Mouse (Mus musculus) heart, embryonic 11.5 days (tissue): ENCODE results near the gene Tepp. TPM values are rescaled to one million over a fixed set of nuclear protein-coding genes. Genes with fewer than 3 reads are reported as not detected.

Source experiments
- ATAC-seq: fragments of 200-750 bp; cut with Nextera tagmentation; replicated peaks from 2 replicates; pipeline ENCODE4 v1.8.0; 2017; ENCODE audit warnings: moderate library complexity; ENCODE audit not compliant: insufficient number of reproducible peaks, low FRiP score, low TSS enrichment
- H3K27ac ChIP-seq: fragments of 300-500 bp; sonication (generic); 2 replicates; pipeline ENCODE4 v1.5.1; 2014; ENCODE audit warnings: mild to moderate bottlenecking, low read depth, low read length
- H3K27me3 ChIP-seq: fragments of 300-500 bp; sonication (generic); 2 replicates; pipeline ENCODE4 v1.6.1; 2014; ENCODE audit warnings: mild to moderate bottlenecking, low read length, mixed read lengths; ENCODE audit not compliant: control insufficient read depth, insufficient read depth
- H3K36me3 ChIP-seq: fragments of 300-500 bp; sonication (generic); 2 replicates; pipeline ENCODE4 v1.6.1; 2014; ENCODE audit warnings: mild to moderate bottlenecking, low read length, moderate library complexity, mixed read lengths; ENCODE audit not compliant: control insufficient read depth, insufficient read depth
- H3K4me1 ChIP-seq: fragments of 300-500 bp; sonication (generic); 2 replicates; pipeline ENCODE4 v1.6.1; 2014; ENCODE audit warnings: low read length; ENCODE audit not compliant: control insufficient read depth, insufficient read depth
- H3K4me2 ChIP-seq: fragments of 300-500 bp; sonication (generic); 2 replicates; pipeline ENCODE4 v1.6.1; 2014; ENCODE audit warnings: mild to moderate bottlenecking, moderate library complexity
- H3K4me3 ChIP-seq: fragments of 300-500 bp; sonication (generic); 2 replicates; pipeline ENCODE4 v1.5.1; 2014; ENCODE audit warnings: low read depth, low read length
- H3K9ac ChIP-seq: fragments of 300-500 bp; sonication (generic); 2 replicates; pipeline ENCODE4 v1.6.1; 2014; ENCODE audit warnings: mild to moderate bottlenecking, low read depth, low read length, moderate library complexity
- H3K9me3 ChIP-seq: fragments of 300-500 bp; sonication (generic); replicated peaks from 2 replicates; pipeline ENCODE4 v1.6.1; 2016; ENCODE audit warnings: low read length; ENCODE audit not compliant: control insufficient read depth
- WGBS: fragments of 180-500 bp; shearing (Covaris S2); extraction: QIAGEN DNeasy Blood & Tissue Kit; methylation state at CpG from one replicate; pipeline ENCODE4 v1.1.7; 2014; ENCODE audit not compliant: insufficient replicate concordance; 5-methylcytosine and 5-hydroxymethylcytosine counted together
- polyA plus RNA-seq: library from polyadenylated mRNA; unstranded; fragments of >200 nt; fragmentation: Nextera tagmentation; extraction: Ambion mirVana; gene quantifications from 2 replicates; pipeline ENCODE4 v1.2.1, GENCODE M21; 2014

Gene Tepp
- polyA plus RNA-seq, 1 experiment from 2014 or later: not detected

GRCm38 (mm10) chr8:95362272-95362671 is 51.9 kb downstream of the Tepp start:
- H3K36me3 ChIP-seq: 0 out of 2 replicates have a peak, but pooled peaks cover 2% of the 10 kb centered on the region
- no peak overlapping the region for H3K9ac ChIP-seq
- 63% methylated on average over 6 of the region's 6 CpGs for WGBS
- no peak overlapping the region for H3K4me3 ChIP-seq
- peaks cover 75% of the 10 kb centered on the region for H3K4me1 ChIP-seq
- no peak for ATAC-seq
- H3K4me2 ChIP-seq: no peak overlapping the region
- peak overlapping the region; percentile 95; the same call in 1 of the 2 replicates for H3K27ac ChIP-seq
- no peaks in the 10 kb centered on the region for H3K9me3 ChIP-seq
- no peaks in the 10 kb centered on the region for H3K27me3 ChIP-seq

GRCm38 (mm10) chr8:95363849-95364248 is 53.5 kb downstream of the Tepp start:
- ATAC-seq: no peak
- Histone ChIP-seq H3K9ac (no peak overlapping the region), H3K4me1 (peaks cover 61% of the 10 kb centered on the region), H3K4me2 (no peak overlapping the region), H3K9me3 (no peaks in the 10 kb centered on the region), H3K4me3 (no peak overlapping the region), H3K27me3 (no peaks in the 10 kb centered on the region), H3K27ac (no peak overlapping the region), H3K36me3 (peaks cover 11% of the 10 kb centered on the region)
- WGBS: 90% methylated on average over 2 of the region's 2 CpGs

GRCm38 (mm10) chr8:95369581-95370326 is 59.4 kb downstream of the Tepp start:
- peak overlapping the region; percentile 39 for H3K4me2 ChIP-seq
- H3K4me1 ChIP-seq: peaks cover 38% of the 10 kb centered on the region
- no peaks in the 10 kb centered on the region for H3K9me3 ChIP-seq
- H3K9ac ChIP-seq: peak overlapping the region; percentile 52; the same call in 1 of the 2 replicates
- peaks cover 47% of the 10 kb centered on the region for H3K36me3 ChIP-seq
- H3K4me3 ChIP-seq: no peak overlapping the region
- no peaks in the 10 kb centered on the region for H3K27me3 ChIP-seq
- WGBS: 45% methylated on average over 20 of the region's 20 CpGs
- ATAC-seq: 0 out of 2 replicates have a peak, but pooled peaks have one; percentile 8
- no peak overlapping the region for H3K27ac ChIP-seq

- Histone ChIP-seq H3K27me3 (no peaks in the 10 kb centered on the region), H3K27ac (no peak overlapping the region; the same call in 1 of the 2 replicates), H3K9ac (0 out of 2 replicates have a peak overlapping the region, but pooled peaks have one; percentile 28), H3K4me1 (peaks cover 43% of the 10 kb centered on the region), H3K36me3 (peaks cover 39% of the 10 kb centered on the region), H3K4me3 (no peak overlapping the region), H3K4me2 (no peak overlapping the region), H3K9me3 (no peaks in the 10 kb centered on the region)
- no peak for ATAC-seq
- 63% methylated on average over 12 of the region's 12 CpGs for WGBS
Observed at GRCm38 (mm10) chr8:95373389-95374002, 63.1 kb downstream of the Tepp start.

GRCm38 (mm10) chr8:95374429-95374828 is 64.1 kb downstream of the Tepp start:
- no peaks in the 10 kb centered on the region for H3K27me3 ChIP-seq
- H3K9ac ChIP-seq: no peak overlapping the region
- no peak overlapping the region for H3K4me3 ChIP-seq
- no peak for ATAC-seq
- H3K27ac ChIP-seq: no peak overlapping the region
- no peaks in the 10 kb centered on the region for H3K9me3 ChIP-seq
- no peak overlapping the region for H3K4me2 ChIP-seq
- H3K4me1 ChIP-seq: peaks cover 38% of the 10 kb centered on the region
- 68% methylated on average over 3 of the region's 3 CpGs for WGBS
- H3K36me3 ChIP-seq: peaks cover 30% of the 10 kb centered on the region

- H3K27me3 ChIP-seq: no peaks in the 10 kb centered on the region
- H3K4me3 ChIP-seq: no peak overlapping the region
- H3K9me3 ChIP-seq: no peaks in the 10 kb centered on the region
- H3K4me2 ChIP-seq: no peak overlapping the region
- H3K9ac ChIP-seq: no peak overlapping the region
- peaks cover 21% of the 10 kb centered on the region for H3K36me3 ChIP-seq
- no peak for ATAC-seq
- peaks cover 36% of the 10 kb centered on the region for H3K4me1 ChIP-seq
- no peak overlapping the region for H3K27ac ChIP-seq
- 77% methylated on average over 7 of the region's 7 CpGs for WGBS
Observed at GRCm38 (mm10) chr8:95375374-95375930, 65.1 kb downstream of the Tepp start.

Other genes starting within 250 kb of the Tepp start
- gene Katnb1, start 229.4 kb upstream of the Tepp start, polyA plus RNA-seq: 18.3 and 18.6 TPM in 2 replicates
- gene Kifc3, start 107.8 kb upstream of the Tepp start, polyA plus RNA-seq: 5.7 and 10.0 TPM in 2 replicates
- 0.82 TPM in 1 of 2 replicates, not detected in the other for gene Cngb1, start 4.0 kb upstream of the Tepp start, polyA plus RNA-seq
- gene Zfp319, start 21.4 kb downstream of the Tepp start, polyA plus RNA-seq: 4.4 and 5.9 TPM in 2 replicates
- gene Usb1, start 21.7 kb downstream of the Tepp start, polyA plus RNA-seq: 26.3 and 27.2 TPM in 2 replicates
- 38.1 and 43.1 TPM in 2 replicates for gene Mmp15, start 41.7 kb downstream of the Tepp start, polyA plus RNA-seq
- gene Cfap20, start 124.3 kb downstream of the Tepp start, polyA plus RNA-seq: 135 and 139 TPM in 2 replicates
- 12.1 and 16.0 TPM in 2 replicates for gene Csnk2a2, start 179.5 kb downstream of the Tepp start, polyA plus RNA-seq
- 2.2 and 2.3 TPM in 2 replicates for gene Ccdc113, start 223.5 kb downstream of the Tepp start, polyA plus RNA-seq